Mouse (Mus musculus) cortical plate, adult 2 months (tissue): Measurements from ENCODE around the gene Crip2.

Experiments
- CTCF ChIP-seq: fragments of 200-500 bp; IDR thresholded peaks from 2 replicates; pipeline ENCODE4 v1.5.1; 2011; ENCODE audit warnings: mild to moderate bottlenecking, control low read depth, low read length; ENCODE audit not compliant: insufficient read depth; ENCODE audit errors: extremely low read depth
- POLR2A ChIP-seq: fragments of 200-500 bp; IDR thresholded peaks from 2 replicates; pipeline ENCODE4 v1.6.1; 2011; ENCODE audit warnings: mild to moderate bottlenecking, low read length, control low read depth; ENCODE audit not compliant: insufficient read depth; ENCODE audit errors: extremely low read depth

- TF ChIP-seq POLR2A (no peak), CTCF (no peak)
These were observed 5.6 kb downstream of the Crip2 start for GRCm38 (mm10) chr12:113145591-113145990.
